Mouse (Mus musculus) forebrain, embryonic 14.5 days (tissue): ENCODE measurements around the gene Plac1. TPM values are rescaled to one million over a fixed set of nuclear protein-coding genes. Genes with fewer than 3 reads are reported as not detected.

Source experiments
- ATAC-seq: fragments of 200-750 bp; cut with Nextera tagmentation; 2 replicates; pipeline ENCODE4 v1.8.0; 2017; ENCODE audit warnings: mild to moderate bottlenecking, moderate library complexity
- DNase-seq: peaks from one replicate; pipeline ENCODE4 v3.0.0-alpha.2; 2015; ENCODE audit warnings: low spot score
- H3K27ac ChIP-seq: fragments of 300-500 bp; sonication (generic); 2 replicates; pipeline ENCODE4 v1.5.1; 2014; ENCODE audit warnings: low read depth, mild to moderate bottlenecking, control low read depth, low read length, moderate library complexity
- H3K27me3 ChIP-seq: fragments of 300-500 bp; sonication (generic); replicated peaks from 2 replicates; pipeline ENCODE4 v1.6.1; 2014; ENCODE audit warnings: low read length, control low read depth, mixed read lengths; ENCODE audit not compliant: control insufficient read depth, insufficient read depth
- H3K36me3 ChIP-seq: fragments of 300-500 bp; sonication (generic); 2 replicates; pipeline ENCODE4 v1.6.1; 2014; ENCODE audit warnings: low read length, control low read depth; ENCODE audit not compliant: control insufficient read depth, insufficient read depth
- H3K4me1 ChIP-seq: fragments of 300-500 bp; sonication (generic); 2 replicates; pipeline ENCODE4 v1.6.1; 2014; ENCODE audit warnings: antibody characterized with exemption, low read length, control low read depth; ENCODE audit not compliant: control insufficient read depth, insufficient read depth
- H3K4me2 ChIP-seq: fragments of 300-500 bp; sonication (generic); 2 replicates; pipeline ENCODE4 v1.6.1; 2014; ENCODE audit warnings: mild to moderate bottlenecking, control low read depth, low read length
- H3K4me3 ChIP-seq: fragments of 300-500 bp; sonication (generic); 2 replicates; pipeline ENCODE4 v1.5.1; 2014; ENCODE audit warnings: low read depth, low read length, control low read depth
- H3K9ac ChIP-seq: fragments of 300-500 bp; sonication (generic); 2 replicates; pipeline ENCODE4 v1.6.1; 2014; ENCODE audit warnings: mild to moderate bottlenecking, low read length, control low read depth, moderate library complexity
- H3K9me3 ChIP-seq: fragments of 300-500 bp; sonication (generic); replicated peaks from 2 replicates; pipeline ENCODE4 v1.6.1; 2016; ENCODE audit warnings: low read length, control low read depth, mixed read lengths; ENCODE audit not compliant: control insufficient read depth
- WGBS: fragments of 180-500 bp; shearing (Covaris S2); extraction: QIAGEN DNeasy Blood & Tissue Kit; methylation state at CpG from one replicate; pipeline ENCODE4 v1.1.7; 2014; 5-methylcytosine and 5-hydroxymethylcytosine counted together
- polyA plus RNA-seq: library from polyadenylated mRNA; unstranded; fragments of >200 nt; fragmentation: Nextera tagmentation; extraction: Ambion mirVana; gene quantifications from 2 replicates; pipeline ENCODE4 v1.2.1, GENCODE M21; 2014

Gene Plac1
- polyA plus RNA-seq, 1 experiment from 2014 or later: 0.71 TPM

DNA sequence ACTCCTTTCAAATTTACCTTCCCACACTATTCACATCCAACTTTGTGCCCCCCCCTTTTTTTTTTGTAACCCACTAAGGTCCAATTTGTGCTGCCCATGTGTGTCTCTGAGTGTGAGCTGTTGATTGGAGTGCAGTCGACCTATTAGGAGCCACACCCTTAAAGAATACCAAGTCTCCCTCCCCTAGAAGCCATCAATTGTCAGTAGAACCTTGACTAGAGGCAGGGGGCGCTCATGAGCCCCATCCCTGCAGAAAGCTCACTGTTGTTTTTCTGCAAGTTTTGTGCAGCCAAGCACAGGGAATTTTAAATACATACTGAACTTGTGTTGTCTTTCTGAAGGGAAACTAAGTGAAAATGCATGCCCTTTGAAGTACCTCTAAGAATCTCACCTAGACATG is 1.9 kb downstream of the Plac1 start:
- Histone ChIP-seq H3K27ac (no peak overlapping the region), H3K9ac (no peak overlapping the region), H3K36me3 (no peaks in the 10 kb centered on the region), H3K4me3 (no peak overlapping the region), H3K9me3 (no peaks in the 10 kb centered on the region), H3K4me2 (no peak overlapping the region), H3K27me3 (no peaks in the 10 kb centered on the region), H3K4me1 (no peaks in the 10 kb centered on the region)
- ATAC-seq: no peak
- DNase-seq: no peak
- 22% methylated on average over 2 of the region's 2 CpGs for WGBS

DNA sequence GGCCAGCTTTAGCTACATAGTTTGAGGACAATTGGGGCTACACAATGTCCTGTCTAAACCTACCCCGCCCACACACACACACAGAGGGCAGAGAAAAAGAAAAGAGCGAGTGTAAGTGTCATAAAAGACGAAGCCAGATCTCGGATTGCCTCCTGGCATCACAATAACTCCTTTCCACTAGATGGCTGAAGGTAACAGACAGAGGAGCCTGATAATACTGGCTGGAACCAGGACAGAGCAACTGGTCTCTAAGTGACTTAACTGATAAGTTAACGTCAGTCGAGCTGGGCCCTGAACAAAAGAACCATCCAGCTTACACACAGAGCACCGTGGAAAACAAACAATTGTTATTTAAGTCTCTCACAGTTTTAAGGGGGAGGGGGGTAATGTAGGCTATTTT is 3.5 kb downstream of the Plac1 start:
- Histone ChIP-seq H3K27me3 (no peaks in the 10 kb centered on the region), H3K9me3 (no peaks in the 10 kb centered on the region), H3K9ac (no peak overlapping the region), H3K27ac (no peak overlapping the region), H3K4me2 (no peak overlapping the region), H3K4me1 (no peaks in the 10 kb centered on the region), H3K4me3 (no peak overlapping the region), H3K36me3 (no peaks in the 10 kb centered on the region)
- WGBS: 53% methylated on average over 7 of the region's 7 CpGs
- no peak for ATAC-seq
- no peak for DNase-seq

DNA sequence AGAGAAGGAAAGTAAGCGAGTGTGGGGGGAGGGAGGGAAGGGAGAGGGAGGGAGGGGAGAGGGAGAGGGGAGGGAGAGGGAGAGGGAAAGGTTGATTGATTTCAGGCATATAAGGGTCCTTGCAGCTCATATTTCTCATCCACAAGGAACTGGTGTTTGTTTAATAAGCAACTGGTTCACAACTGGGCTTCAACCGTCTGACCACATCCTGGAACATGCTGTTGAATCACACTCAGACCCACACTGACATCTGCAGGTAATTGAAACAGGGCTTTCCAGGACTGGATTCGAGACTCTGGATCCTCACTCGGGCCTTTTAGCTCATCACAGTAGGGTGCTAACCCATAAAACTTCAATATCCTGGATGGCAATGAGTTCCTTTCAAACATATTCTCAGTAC is 6.2 kb downstream of the Plac1 start:
- Histone ChIP-seq H3K36me3 (no peaks in the 10 kb centered on the region), H3K27ac (no peak overlapping the region), H3K27me3 (no peaks in the 10 kb centered on the region), H3K4me3 (no peak overlapping the region), H3K4me1 (no peaks in the 10 kb centered on the region), H3K9ac (no peak overlapping the region), H3K4me2 (no peak overlapping the region), H3K9me3 (no peaks in the 10 kb centered on the region)
- WGBS: 38% methylated on average over 4 of the region's 4 CpGs
- DNase-seq (no peak), ATAC-seq (no peak)

DNA sequence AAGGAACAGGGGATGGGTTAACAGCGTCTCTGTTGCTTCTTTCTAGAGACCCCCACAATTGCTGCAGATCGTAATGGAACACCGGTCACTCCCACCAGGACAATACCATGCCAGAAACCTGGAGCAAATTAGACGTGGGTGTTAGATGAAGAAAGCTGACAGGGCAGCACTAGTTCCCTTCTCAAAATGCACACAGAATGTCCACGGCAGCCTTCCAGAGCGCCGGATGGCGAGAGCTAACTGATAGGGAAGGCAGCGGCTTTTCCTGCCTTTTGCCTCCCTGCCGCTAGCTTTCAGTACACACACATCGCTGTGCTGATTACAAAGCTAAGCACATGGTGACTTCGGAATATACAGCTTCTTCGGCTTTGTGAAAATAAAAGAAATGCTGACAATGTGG is 7.9 kb downstream of the Plac1 start:
- H3K27ac ChIP-seq: no peak overlapping the region
- no peak for ATAC-seq
- H3K36me3 ChIP-seq: no peaks in the 10 kb centered on the region
- H3K9ac ChIP-seq: peak overlapping the region; percentile 45; the same call in 1 of the 2 replicates
- H3K4me1 ChIP-seq: no peaks in the 10 kb centered on the region
- H3K4me2 ChIP-seq: peak overlapping the region; percentile 38; the same call in 1 of the 2 replicates
- H3K27me3 ChIP-seq: no peaks in the 10 kb centered on the region
- DNase-seq: peak; percentile 46
- peak overlapping the region; percentile 16; the same call in 1 of the 2 replicates for H3K4me3 ChIP-seq
- no peaks in the 10 kb centered on the region for H3K9me3 ChIP-seq
- 51% methylated on average over 13 of the region's 13 CpGs for WGBS

DNA sequence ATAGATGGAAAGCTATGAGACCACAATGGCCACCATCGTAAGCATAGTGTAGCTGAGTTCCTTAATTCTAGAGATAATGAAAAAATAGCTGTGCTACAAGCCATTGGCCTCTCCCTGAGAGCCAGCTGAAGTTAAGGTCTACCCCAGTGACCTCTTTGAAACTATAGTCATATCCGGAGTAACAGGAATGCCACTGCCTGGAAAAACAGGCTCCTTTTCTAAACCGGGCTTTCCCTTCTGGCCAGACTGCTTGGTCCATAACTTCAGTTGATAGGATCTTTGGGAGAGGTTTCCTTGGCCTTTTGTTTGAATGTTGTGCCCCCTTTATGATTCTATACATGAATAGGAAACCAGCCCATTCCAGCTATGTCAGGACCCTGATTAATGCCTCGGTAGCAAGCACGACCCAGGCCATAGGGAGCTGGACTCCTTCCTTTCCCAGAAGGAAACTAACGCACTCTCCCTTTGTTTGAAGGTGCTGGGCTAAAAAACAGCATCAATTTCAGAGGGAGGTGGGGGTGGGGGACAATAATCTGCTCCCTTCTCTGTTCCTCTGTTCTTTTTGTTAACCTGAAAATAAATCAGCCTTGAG is 15.5 kb downstream of the Plac1 start:
- ATAC-seq (no peak), DNase-seq (no peak)
- WGBS: 66% methylated on average over 6 of the region's 6 CpGs
- Histone ChIP-seq H3K4me1 (no peaks in the 10 kb centered on the region), H3K4me2 (no peak overlapping the region), H3K27me3 (no peaks in the 10 kb centered on the region), H3K9me3 (no peaks in the 10 kb centered on the region), H3K4me3 (no peak overlapping the region), H3K9ac (no peak overlapping the region), H3K36me3 (no peaks in the 10 kb centered on the region), H3K27ac (no peak overlapping the region)

DNA sequence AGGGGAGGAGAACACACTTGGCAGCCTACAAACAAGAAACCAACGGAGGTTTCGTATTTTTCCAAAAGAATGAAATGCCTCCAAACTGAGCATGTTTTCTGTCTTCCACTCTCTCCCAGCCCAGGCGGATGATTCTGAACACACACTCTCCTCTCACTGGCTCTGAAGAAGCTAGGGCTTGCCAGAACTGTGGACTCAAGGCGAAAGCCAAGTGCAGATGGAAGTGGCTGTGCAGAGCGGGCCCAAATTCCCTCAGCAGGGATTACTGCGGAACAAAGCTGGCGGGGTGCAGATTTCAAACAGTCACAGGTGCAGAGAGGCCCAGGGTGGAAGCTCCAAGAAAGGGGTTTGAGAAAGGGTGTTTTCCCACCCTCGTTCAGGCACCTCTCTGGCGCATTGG is 19.1 kb downstream of the Plac1 start:
- H3K9me3 ChIP-seq: no peaks in the 10 kb centered on the region
- H3K27ac ChIP-seq: no peak overlapping the region
- 67% methylated on average over 9 of the region's 9 CpGs for WGBS
- no peaks in the 10 kb centered on the region for H3K4me1 ChIP-seq
- DNase-seq (no peak), ATAC-seq (no peak)
- no peaks in the 10 kb centered on the region for H3K27me3 ChIP-seq
- H3K36me3 ChIP-seq: no peaks in the 10 kb centered on the region
- no peak overlapping the region for H3K9ac ChIP-seq
- no peak overlapping the region for H3K4me3 ChIP-seq
- no peak overlapping the region for H3K4me2 ChIP-seq

DNA sequence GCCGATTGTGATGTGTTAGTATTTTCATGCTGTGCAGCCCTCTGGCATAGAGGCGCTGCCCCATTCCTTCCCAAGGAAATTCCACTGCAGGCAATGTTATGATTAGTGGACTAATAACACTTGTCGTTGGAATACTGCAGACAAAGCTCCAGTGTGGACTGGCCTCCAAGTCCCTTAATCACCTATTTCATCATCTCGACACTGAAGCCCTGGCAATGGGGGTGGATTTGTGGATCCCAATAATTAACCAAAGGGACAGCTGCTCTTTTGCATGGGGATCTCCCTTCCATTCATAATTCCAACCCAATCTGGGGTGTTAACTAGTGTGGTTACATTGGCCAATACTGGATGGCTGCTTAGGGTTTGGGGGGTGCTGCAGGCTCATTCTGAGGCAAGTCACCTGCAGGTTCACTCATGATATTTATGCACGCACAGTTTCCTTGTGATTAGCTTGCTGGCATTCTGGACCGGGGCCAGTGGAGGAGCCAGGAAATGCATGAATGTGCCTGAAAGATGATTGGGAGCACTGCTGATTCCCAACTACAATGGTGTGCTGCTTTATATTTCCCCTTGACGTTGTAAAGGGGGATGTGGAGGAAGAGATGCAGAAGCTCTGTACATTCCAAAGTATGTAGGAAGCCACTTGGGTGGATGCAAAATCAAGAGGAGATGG is 25.2 kb downstream of the Plac1 start:
- DNase-seq (peak; percentile 52), ATAC-seq (peak; percentile 40)
- Histone ChIP-seq H3K4me2 (no peak overlapping the region), H3K27ac (no peak overlapping the region), H3K4me1 (peaks cover 4% of the 10 kb centered on the region; the same call in 1 of the 2 replicates), H3K4me3 (no peak overlapping the region), H3K9me3 (no peaks in the 10 kb centered on the region), H3K9ac (no peak overlapping the region), H3K36me3 (no peaks in the 10 kb centered on the region), H3K27me3 (no peaks in the 10 kb centered on the region)
- WGBS: 46% methylated on average over 7 of the region's 7 CpGs

DNA sequence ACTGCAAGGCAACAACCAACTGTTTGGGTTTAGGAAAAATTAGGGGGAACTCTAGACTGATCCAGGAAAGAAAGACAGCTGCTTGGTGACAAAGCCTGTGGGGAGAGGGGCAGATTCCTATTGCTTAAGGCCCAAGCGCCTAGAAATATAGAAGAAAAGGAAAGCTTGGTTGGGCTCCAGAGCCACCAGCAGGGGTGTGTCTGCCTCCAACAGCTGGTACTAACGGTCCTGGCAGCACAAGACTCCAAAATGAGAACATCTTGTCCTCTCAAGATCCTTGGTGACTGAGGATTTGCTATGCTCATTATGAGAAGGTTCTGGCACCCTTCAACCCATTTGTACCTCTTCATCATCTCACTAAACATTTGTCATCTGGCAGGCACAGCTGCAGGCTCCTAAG is 26.1 kb downstream of the Plac1 start:
- H3K27ac ChIP-seq: no peak overlapping the region
- H3K9ac ChIP-seq: no peak overlapping the region
- 57% methylated on average over 2 of the region's 2 CpGs for WGBS
- no peaks in the 10 kb centered on the region for H3K9me3 ChIP-seq
- no peak for DNase-seq
- no peak overlapping the region for H3K4me2 ChIP-seq
- H3K4me1 ChIP-seq: peaks cover 4% of the 10 kb centered on the region; the same call in 1 of the 2 replicates
- H3K36me3 ChIP-seq: no peaks in the 10 kb centered on the region
- no peak for ATAC-seq
- no peak overlapping the region for H3K4me3 ChIP-seq
- no peaks in the 10 kb centered on the region for H3K27me3 ChIP-seq

DNA sequence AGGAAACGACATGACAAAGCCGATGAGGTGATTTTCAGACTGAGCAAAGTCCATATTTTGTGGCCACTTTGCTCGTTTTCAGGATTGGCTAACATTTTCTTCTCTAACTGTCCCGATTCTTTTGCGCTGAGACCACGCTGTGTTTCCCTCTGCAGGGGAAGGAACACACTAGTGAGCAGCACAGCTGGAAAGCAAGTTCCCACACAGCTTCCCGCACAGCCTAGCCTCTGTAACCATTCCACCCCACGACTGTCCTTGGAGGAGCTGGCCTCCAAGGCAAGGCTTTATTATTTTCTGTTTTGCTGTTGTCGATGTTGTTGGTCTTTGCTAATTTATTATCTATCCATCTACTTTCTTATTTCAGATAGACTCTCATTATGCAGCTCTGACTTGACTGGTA is 27.4 kb downstream of the Plac1 start:
- H3K4me2 ChIP-seq: no peak overlapping the region
- H3K4me1 ChIP-seq: peaks cover 4% of the 10 kb centered on the region; the same call in 1 of the 2 replicates
- no peaks in the 10 kb centered on the region for H3K36me3 ChIP-seq
- H3K27me3 ChIP-seq: no peaks in the 10 kb centered on the region
- H3K9me3 ChIP-seq: no peaks in the 10 kb centered on the region
- no peak overlapping the region for H3K9ac ChIP-seq
- WGBS: 51% methylated on average over 9 of the region's 9 CpGs
- peak overlapping the region; percentile 65 for H3K27ac ChIP-seq
- H3K4me3 ChIP-seq: no peak overlapping the region
- DNase-seq (no peak), ATAC-seq (no peak)
